Mouse (Mus musculus): Measurements from ENCODE around the gene Csrnp2.
"Not testable (repeated sequence)": the region's sequence is repeated elsewhere in the genome, so short reads cannot be mapped to it uniquely, and the experiment has no call there.

Csrnp2 gene

DNA sequence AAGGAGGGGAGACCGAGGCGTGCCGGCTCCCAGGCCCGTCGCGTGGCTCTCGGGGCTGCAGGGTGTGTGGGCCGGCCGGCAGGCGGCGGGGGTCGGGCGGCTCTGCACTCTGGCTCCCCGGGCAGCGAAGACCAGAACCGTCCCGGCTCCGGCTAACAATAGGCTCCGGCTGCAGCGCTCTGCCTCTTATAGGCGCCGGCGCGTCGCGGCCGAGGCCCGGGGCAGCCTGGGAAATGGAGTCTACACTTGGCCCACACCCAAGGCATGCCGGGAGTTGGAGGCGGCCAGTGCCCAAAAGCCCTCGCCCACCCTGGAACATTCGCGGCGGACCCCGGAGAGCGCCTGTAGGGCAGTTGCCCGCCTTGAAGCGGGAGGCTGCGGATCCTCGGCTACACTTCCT is at the start of gene Csrnp2:
TSS of gene Csrnp2 (minus strand) at position 387 of the 400 bp plus-strand sequence.
- peak; percentile 95 for DNase-seq

DNA sequence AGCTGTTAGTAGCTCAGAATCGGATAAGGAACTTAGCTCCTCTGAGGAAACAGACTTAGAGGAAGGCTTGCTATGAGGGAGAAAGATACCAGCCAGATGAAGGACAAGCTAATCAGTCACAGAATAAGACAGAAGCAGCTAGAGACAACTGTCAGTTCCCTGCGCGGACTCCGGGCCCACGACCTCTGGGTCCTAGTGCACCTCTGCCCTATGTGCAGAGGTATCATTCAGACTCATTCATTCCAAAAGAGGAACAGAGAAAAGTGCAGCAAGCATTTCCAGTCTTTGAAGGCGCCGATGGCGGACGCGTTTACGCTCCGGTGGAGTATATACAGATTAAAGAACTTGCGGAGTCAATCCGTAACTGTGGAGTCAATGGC is 48.4 kb upstream of the Csrnp2 start:
- DNase-seq = not testable (repeated sequence)

- not testable (repeated sequence) for DNase-seq
Observed at GRCm38 (mm10) chr15:100542876-100543650, 47.8 kb upstream of the Csrnp2 start.

GRCm38 (mm10) chr15:100541426-100541825 is 46.1 kb upstream of the Csrnp2 start:
- DNase-seq = no peak

GRCm38 (mm10) chr15:100541001-100541400 is 45.7 kb upstream of the Csrnp2 start:
- not testable (repeated sequence) for DNase-seq

DNA sequence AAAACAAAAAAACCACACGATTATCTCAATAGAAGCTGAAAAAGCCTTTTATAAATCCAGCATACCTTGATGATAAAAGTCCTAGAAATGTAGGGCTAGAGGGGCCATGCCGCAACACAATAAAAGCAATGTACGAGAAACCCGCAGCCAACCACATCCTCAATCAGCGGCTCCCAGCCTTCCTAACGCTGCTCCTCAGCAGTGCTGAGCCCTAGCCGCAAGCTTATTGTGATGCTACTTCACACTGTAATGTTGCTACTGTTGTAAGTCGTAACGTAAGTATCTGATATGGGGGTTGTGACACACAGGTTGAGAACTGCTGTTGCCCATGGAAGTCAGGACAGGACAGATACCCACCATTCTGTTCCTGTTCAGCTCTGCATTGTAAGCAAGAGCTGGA is 44.1 kb upstream of the Csrnp2 start:
- no peak for DNase-seq

DNA sequence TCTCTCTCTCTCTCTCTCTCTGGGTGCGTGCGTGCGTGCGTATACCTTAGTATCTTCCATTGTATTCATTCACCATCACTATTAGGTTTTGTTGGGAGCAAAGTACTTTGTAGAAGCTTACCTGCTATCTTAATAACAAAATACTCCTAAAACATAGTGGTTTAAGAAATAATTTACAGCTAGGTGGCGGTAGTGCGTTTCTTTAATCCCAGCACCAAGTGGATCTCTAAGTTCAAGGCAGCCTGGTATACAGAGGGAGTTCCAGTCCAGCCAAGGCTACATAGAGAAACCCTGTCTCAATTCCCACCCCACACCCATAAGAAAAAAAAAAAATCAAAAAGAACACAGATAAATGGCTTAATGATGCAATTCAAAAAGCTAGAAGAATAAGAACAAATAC is 42.6 kb upstream of the Csrnp2 start:
- DNase-seq = peak; percentile 57

DNA sequence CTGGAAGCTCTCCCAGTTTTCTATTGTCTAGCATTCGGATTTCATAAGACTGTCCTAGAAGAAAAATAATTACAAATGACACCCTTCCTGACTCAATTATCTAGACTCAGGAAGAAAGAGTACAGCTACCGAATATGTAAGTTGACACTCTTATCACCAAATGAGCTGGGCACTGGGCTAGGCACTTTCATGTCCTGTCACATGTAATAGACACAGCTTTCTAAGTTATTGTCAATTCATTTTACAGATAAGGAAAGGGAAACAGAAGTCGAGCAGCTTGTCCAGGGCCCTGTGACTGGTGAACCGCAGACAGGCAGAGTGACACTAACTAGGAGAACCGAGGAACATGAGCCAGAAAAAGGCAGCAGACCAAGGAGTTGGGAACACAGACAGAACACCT is 32.6 kb upstream of the Csrnp2 start:
- DNase-seq = no peak

GRCm38 (mm10) chr15:100525405-100525804 is 30.1 kb upstream of the Csrnp2 start:
- DNase-seq = no peak

DNA sequence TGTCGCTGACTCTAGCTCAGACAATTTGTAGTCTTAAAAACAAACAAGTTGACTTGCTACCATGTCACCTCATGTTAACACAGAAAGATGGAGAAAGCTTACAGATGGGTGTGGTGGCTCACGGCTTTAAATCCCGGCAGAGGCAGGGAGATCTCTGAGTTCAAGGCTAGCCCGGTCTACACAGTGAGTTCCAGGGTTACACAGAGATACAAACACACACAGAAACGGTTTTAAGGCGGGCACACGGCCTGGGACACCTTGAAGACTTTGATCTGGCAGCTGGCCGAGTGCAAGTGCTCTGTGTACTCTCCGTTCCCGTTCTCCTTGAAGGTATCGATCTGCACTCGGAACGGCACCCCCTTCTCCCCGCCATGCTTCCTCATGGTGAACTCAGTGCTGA is 25.0 kb upstream of the Csrnp2 start:
- no peak for DNase-seq

DNA sequence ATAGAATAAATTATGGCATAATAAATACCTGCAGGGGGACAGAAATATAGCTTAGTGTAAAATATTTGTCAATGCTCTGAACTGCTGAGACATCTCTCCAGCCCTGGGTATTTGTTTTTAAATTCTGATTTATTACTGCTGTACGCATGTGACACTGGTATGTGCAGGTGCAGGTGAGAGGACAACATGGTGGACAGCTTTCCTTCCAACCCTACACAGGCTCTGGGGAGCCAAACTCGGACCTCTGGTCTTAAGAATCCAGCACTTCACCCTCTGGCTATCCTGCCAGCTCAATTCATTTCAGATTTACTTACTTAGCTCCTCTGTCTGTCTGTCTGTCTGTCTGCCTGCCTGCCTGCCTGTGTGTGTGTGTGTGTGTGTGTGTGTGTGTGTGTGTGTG is 19.8 kb upstream of the Csrnp2 start:
- DNase-seq = no peak

GRCm38 (mm10) chr15:100513387-100513786 is 18.1 kb upstream of the Csrnp2 start:
- DNase-seq = no peak

DNA sequence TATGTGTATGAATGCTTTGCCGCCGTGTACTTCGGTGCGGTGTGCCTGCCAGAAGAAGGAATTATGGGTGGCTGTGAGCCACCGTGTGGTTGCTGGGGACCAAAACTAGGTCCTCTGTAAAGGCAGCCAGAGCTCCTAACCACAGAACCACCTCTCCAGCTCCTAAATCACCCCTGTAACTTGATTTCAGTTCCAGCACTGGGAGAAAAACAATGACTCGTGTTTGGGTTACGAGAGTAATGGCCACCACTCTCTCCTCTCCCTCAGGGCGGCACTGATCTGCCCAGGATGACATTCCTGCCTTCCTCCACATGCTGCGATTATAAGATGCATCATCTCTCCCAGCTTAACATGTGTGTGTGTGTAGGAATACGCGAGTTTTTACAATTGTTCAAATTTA is 14.8 kb upstream of the Csrnp2 start:
- no peak for DNase-seq

GRCm38 (mm10) chr15:100508454-100509167 is 13.3 kb upstream of the Csrnp2 start:
- DNase-seq = no peak

DNA sequence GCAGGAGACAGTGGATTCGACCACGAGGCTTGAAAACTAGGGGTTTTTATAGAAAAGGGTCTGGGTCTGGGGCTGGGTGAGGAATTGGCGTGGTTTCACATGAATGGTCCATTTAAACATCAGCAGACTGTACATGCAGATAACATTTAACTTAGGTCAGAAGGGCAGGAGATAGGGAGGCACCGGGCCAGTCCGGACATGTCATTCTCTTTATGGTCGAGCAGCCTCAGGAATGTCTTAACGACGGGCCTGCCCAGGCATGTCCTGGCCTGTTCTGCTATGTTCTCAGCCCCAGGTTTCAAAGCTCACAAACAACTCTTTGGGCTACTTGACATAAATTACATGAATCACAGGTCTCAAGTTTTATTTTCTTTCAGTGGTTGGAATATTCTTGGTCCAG is 4.2 kb upstream of the Csrnp2 start:
- not testable (repeated sequence) for DNase-seq

DNA sequence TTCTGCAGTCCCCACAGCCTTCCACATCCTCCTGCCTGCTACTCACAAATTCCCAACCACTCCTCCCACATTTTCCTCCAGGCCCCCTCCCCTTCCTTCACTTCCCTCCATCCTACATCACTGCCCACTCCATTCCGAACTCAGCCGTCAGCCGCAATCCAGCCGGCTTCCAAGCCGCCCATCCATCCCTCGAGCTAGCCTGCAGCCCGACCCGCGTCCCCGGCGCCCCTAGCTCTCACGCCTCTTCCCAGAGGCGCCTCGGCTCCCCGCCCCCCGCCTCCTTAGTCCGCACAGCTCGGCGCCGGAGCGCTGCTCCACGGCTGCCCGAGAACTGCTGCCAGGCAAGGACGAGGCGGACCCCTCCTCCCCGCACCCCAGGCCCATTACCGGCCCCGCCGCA is 641 bp downstream of the Csrnp2 start:
- DNase-seq = peak; percentile 61

DNA sequence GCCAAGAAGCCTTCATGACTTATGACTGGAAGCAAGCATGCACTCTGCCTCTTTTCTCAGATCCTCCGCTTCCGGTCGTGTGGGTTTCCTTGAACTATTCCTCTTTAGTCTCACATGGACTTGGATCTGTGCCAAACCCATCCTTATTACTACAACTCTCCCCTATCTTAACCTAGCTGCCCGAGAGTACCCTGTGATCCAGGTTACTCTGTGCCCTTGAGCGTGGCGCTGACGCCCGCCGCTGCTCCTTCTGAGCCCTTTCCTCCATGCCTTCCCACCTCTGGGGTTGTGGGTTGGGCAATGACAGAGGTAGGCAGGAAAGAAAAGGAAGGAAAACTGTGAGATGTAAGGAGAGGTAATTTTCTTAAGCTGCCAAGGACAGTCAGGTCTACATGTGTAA is 3.3 kb downstream of the Csrnp2 start:
- peak; percentile 24 for DNase-seq

GRCm38 (mm10) chr15:100489263-100489662 is 6.0 kb downstream of the Csrnp2 start:
- DNase-seq = no peak

DNA sequence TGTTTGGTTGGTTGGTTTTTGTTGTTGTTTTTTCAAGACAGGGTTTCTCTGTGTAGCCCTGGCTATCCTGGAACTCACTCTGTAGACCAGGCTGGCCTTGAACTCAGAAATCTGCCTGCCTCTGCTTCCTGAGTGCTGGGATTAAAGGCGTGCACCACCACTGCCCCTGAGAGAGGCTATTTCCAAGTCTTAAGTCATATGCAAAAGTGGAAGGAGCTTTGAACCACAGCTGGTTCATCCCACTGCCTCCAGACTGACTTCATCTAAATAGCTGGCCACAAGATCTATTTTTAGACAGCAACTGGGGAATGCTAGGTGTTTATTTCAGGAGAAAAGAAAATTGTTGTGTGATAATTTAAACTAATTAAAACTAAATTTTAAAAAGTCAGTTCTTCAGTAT is 7.0 kb downstream of the Csrnp2 start:
- DNase-seq = not testable (repeated sequence)

DNA sequence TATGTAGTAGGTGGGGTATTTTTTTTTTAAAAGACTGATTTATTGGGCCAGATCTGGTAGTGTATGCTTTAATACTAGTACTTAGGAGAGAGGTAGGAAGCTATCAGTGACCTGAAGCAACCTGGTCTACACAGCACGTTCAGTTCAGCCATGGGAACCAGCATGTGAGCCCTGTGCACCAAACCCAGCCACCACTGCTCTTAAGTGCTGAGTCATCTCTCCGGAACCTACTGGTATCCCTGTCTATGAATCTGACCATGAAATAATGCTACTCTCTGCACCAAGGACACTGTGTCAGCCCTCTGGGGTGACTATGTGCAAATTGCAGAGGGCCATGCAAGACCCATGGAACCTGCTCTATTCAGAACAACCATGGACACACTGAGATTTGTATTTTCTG is 8.2 kb downstream of the Csrnp2 start:
- no peak for DNase-seq

DNA sequence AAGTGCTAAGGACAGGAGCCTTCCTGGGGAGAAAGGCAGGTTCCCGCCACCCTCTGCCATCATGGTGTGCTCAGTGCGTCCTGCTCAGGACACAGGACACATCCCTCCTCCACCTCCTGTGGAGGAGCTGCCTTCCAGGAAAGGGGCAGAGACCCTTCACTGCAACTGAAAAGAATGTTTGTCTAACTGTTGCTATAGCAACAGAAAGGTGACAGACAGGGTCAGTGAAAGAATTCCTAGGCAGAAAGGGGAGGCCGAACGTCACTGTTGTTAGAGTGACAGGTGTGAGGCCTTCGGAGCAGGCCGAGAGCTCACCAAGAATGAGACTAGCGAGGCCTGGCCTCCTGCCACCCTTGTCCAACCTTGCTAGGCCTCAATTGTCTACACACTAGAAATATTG is 8.8 kb downstream of the Csrnp2 start:
- DNase-seq = no peak

- DNase-seq = peak; percentile 44
Observed at GRCm38 (mm10) chr15:100485576-100485975, 9.7 kb downstream of the Csrnp2 start.

DNA sequence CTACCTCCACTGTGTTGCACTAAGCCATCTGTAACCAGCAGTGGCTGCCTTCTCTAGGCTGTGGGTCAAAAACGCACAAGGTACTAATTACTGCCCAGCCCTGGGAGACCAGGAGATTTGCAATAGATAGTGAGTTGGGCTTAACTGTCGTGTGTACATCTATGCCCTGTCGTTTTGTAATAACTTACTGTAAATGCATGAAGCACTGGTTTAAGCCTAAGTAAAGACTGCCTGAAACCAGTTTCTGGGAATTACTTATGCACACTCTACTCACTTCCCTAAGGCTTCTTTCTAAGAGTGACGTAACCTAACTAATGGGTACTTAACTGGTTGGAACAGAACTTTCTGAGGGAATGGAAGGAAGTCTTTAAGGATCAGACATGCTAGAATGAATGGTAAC is 16.4 kb downstream of the Csrnp2 start:
- DNase-seq = no peak

DNA sequence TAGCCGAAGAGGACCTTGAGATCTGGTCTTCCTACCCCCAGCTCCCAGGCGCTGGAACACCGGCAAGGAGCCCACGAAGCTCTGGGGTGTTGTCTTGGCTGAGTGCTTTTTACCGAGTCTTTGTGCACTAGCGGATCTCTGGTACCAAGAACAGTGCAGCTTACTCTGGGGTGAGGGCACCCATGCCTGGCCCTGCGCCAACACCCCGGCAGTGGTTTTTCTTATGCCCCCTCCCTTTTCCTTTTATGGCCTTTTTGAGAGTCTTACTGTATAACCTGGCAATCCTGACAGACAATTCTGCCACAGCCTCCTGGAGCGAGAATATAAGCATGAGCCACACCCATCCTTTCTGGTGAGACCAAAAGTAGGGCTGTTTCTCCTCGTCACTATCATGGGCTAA is 16.9 kb downstream of the Csrnp2 start:
- DNase-seq = no peak
